Comparison of ENCODE assay signal across 22 mouse cellular contexts in the genomic region with DNA sequence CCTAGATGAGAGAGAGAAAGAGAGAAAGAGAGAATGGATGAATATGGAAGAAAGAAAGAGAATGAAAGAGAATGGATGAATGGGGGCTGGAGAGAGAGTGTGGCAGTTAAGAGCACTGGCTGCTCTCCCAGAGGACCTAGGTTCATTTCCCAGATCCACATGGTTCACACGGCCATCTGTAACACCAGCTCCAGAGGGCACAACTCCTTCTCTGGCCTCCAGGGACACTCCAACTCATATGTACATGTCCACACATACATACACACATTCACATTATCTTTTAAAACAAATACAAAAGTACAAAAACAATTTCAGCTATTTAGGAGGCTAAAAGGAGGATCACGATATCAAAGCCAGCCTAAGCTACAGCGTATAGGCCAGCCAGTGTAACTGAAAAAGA. TPM values are rescaled to one million over a fixed set of nuclear protein-coding genes. Genes with fewer than 3 reads are reported as not detected.
DNase-seq lines count a peak whose midpoint lies in the region; ATAC-seq and TF ChIP-seq lines count a peak whose summit lies in the region.
"Had no signal": no experiment of that assay in that cellular context is flagged by ENCODE, and none has a peak within 500 bp of the region (broad histone marks: within the 10 kb centered on the region; RNA-seq: fewer than 3 reads in every experiment).

No protein-coding gene starts in this region.

- peaks cover 33% of the 10 kb centered on the region for H3K36me3 ChIP-seq in liver, embryonic 12.5 days
- peaks cover 7% of the 10 kb centered on the region; the same call in 1 of the 2 replicates for H3K36me3 ChIP-seq in liver, postnatal 0 days (replicated peaks; ENCODE audit: insufficient read depth, low read length)
- H3K36me3 ChIP-seq: embryonic facial prominence, embryonic 10.5 days; embryonic facial prominence, embryonic 12.5 days had no signal

- no peaks in the 10 kb centered on the region; the same call in 1 of the 2 replicates for H3K27me3 ChIP-seq in liver, embryonic 12.5 days (replicated peaks)
- no peaks in the 10 kb centered on the region for H3K27me3 ChIP-seq in liver, postnatal 0 days (ENCODE audit: insufficient read depth, low read length)
- H3K27me3 ChIP-seq in Patski = no peaks in the 10 kb centered on the region
- H3K27me3 ChIP-seq: forebrain, embryonic 13.5 days; forebrain, embryonic 15.5 days had no signal

- H3K27ac ChIP-seq in liver, embryonic 12.5 days = 0 out of 2 replicates have a peak overlapping the region, but pooled peaks have one; percentile 34
- no peak overlapping the region for H3K27ac ChIP-seq in liver, postnatal 0 days (ENCODE audit: low read depth)
- H3K27ac ChIP-seq: embryonic facial prominence, embryonic 10.5 days; embryonic facial prominence, embryonic 12.5 days; forebrain, embryonic 13.5 days; forebrain, embryonic 15.5 days had no signal

- in situ Hi-C loops in Patski (cut with MboI; ENCODE audit: low pct_unique_long_range_greater_than_20kb) = no loop called here

- POLR2A ChIA-PET in Patski (lab: Charles Lee) = no interaction called here

- CTCF ChIA-PET in Patski (lab: Charles Lee) = interaction anchor here (1.0 to 3.1 kb wide), 3 partner anchors 29 to 47 kb away, joined by 5 to 9 read pairs (median 5); no protein-coding TSS in a partner anchor

- no peak overlapping the region for H3K4me3 ChIP-seq in liver, embryonic 12.5 days
- H3K4me3 ChIP-seq in liver, postnatal 0 days (ENCODE audit: low read depth, low read length) = no peak overlapping the region
- H3K4me3 ChIP-seq: embryonic facial prominence, embryonic 10.5 days; embryonic facial prominence, embryonic 12.5 days; forebrain, embryonic 13.5 days; forebrain, embryonic 15.5 days had no signal

- WGBS in liver, embryonic 12.5 days (ENCODE audit: insufficient replicate concordance) = 81% methylated on average over 3 of the region's 3 CpGs
- WGBS in liver, postnatal 0 days (ENCODE audit: insufficient replicate concordance) = 81% methylated on average over 3 of the region's 3 CpGs

- TF ChIP-seq CTCF in liver, postnatal 0 days (IDR thresholded peaks at IDR 0.05; ENCODE audit: low read depth) = no peak
- peak; percentile 6 for TF ChIP-seq CTCF in Patski (IDR thresholded peaks at IDR 0.05)

- no peak overlapping the region for H3K4me2 ChIP-seq in liver, embryonic 12.5 days
- no peak overlapping the region for H3K4me2 ChIP-seq in liver, postnatal 0 days (ENCODE audit: low read depth, low read length)
- H3K4me2 ChIP-seq: embryonic facial prominence, embryonic 12.5 days; forebrain, embryonic 13.5 days; forebrain, embryonic 15.5 days had no signal

- no peaks in the 10 kb centered on the region for H3K9me3 ChIP-seq in liver, embryonic 12.5 days (replicated peaks)
- H3K9me3 ChIP-seq in liver, postnatal 0 days (ENCODE audit: low read length) = no peaks in the 10 kb centered on the region
- H3K9me3 ChIP-seq: embryonic facial prominence, embryonic 10.5 days; embryonic facial prominence, embryonic 12.5 days; forebrain, embryonic 13.5 days; forebrain, embryonic 15.5 days had no signal

- ATAC-seq in liver, embryonic 12.5 days = no peak
- no peak for ATAC-seq in liver, postnatal 0 days
- ATAC-seq in Patski = no peak
- ATAC-seq: activated CD4-positive, CD25-positive, alpha-beta regulatory T cell, adult 4 months; forebrain, embryonic 13.5 days; forebrain, embryonic 15.5 days; forebrain, postnatal 0 days had no signal

- no peak for TF ChIP-seq EP300 in liver, postnatal 0 days (IDR thresholded peaks at IDR 0.05; ENCODE audit: low read depth)

- H3K9ac ChIP-seq in liver, embryonic 12.5 days = no peak overlapping the region
- H3K9ac ChIP-seq in liver, postnatal 0 days (replicated peaks) = no peak overlapping the region
- H3K9ac ChIP-seq: embryonic facial prominence, embryonic 12.5 days; forebrain, embryonic 13.5 days; forebrain, embryonic 15.5 days; forebrain, postnatal 0 days had no signal

- H3K4me1 ChIP-seq in liver, embryonic 12.5 days = peaks cover 51% of the 10 kb centered on the region
- peaks cover 32% of the 10 kb centered on the region for H3K4me1 ChIP-seq in liver, postnatal 0 days (ENCODE audit: insufficient read depth)

- DNase-seq in heart, adult 11 months = peak; percentile 83
- DNase-seq in heart, postnatal 25 days (ENCODE audit: low spot score) = no peak
- no peak for DNase-seq in liver, postnatal 0 days
- no peak for DNase-seq in Patski (ENCODE audit: low read depth, low spot score)
- peak; percentile 58 for DNase-seq in adipocyte (ENCODE audit: low spot score)
- no peak for DNase-seq in right cerebral cortex, postnatal 4 days
- DNase-seq: adrenal gland, adult 2 months; adrenal gland, postnatal 10 days; adrenal gland, postnatal 25 days; cerebellum, adult 11 months; cerebellum, adult 18-20 months; cerebellum, adult 8-10 months; cerebellum, adult 9-11 months; cerebellum, postnatal 25 days; forebrain, postnatal 0 days had no signal

- intact Hi-C loops in heart, postnatal 25 days (cut with DNase I) = no loop called here

RNA-seq across cellular contexts. Expression of gene Atp6v0d1, which starts 3.0 kb away (rescaled TPM):
- total RNA-seq in heart, postnatal 25 days (2021) = 10 to 100 TPM; 45.7 to 53.2 TPM
- polyA plus RNA-seq in liver, embryonic 12.5 days (2016; fragmentation: Nextera tagmentation; extraction: Ambion mirVana) = 47.2 and 51.0 TPM in 2 replicates
- polyA plus RNA-seq in liver, postnatal 0 days (2015; fragmentation: Nextera tagmentation; extraction: Ambion mirVana) = 48.0 and 50.2 TPM in 2 replicates
- polyA plus RNA-seq in Patski (2021) = 159 TPM

RNA-seq across cellular contexts. Expression of gene Ripor1, which starts 42.2 kb away (rescaled TPM):
- total RNA-seq in heart, postnatal 25 days (2021) = 10 to 100 TPM; 41.7 to 50.9 TPM
- 14.1 and 14.5 TPM in 2 replicates for polyA plus RNA-seq in liver, embryonic 12.5 days (2016; fragmentation: Nextera tagmentation; extraction: Ambion mirVana)
- 6.2 and 6.8 TPM in 2 replicates for polyA plus RNA-seq in liver, postnatal 0 days (2015; fragmentation: Nextera tagmentation; extraction: Ambion mirVana)
- polyA plus RNA-seq in Patski (2021) = 84.2 TPM

RNA-seq across cellular contexts. Expression of gene Hsd11b2, which starts 44.3 kb away (rescaled TPM):
- under 1 TPM; 0.13 to 0.36 TPM for total RNA-seq in heart, postnatal 25 days (2021)
- 6.0 and 6.7 TPM in 2 replicates for polyA plus RNA-seq in liver, embryonic 12.5 days (2016; fragmentation: Nextera tagmentation; extraction: Ambion mirVana)
- polyA plus RNA-seq in liver, postnatal 0 days (2015; fragmentation: Nextera tagmentation; extraction: Ambion mirVana) = 0.13 TPM in 1 of 2 replicates, not detected in the other
- polyA plus RNA-seq in Patski (2021) = 8.2 TPM
- polyA plus RNA-seq: activated CD4-positive, CD25-positive, alpha-beta regulatory T cell, adult 4 months; cortical plate, adult 2 months had no signal

Comparison
In these comparisons a context has a peak if more than half of its experiments do, and no peak if none do; other contexts are left out.
1. DNase-seq: peak in heart, adult 11 months (single experiment) and adipocyte (single experiment); none in heart, postnatal 25 days (single experiment), liver, postnatal 0 days (single experiment), Patski (single experiment) and right cerebral cortex, postnatal 4 days (single experiment).